Mouse (Mus musculus) thymus, postnatal 0 days (tissue): ENCODE measurements around the gene Mndal. TPM values are rescaled to one million over a fixed set of nuclear protein-coding genes. Genes with fewer than 3 reads are reported as not detected.
"Not testable (repeated sequence)": the region's sequence is repeated elsewhere in the genome, so short reads cannot be mapped to it uniquely, and the experiment has no call there.

ENCODE experiments used
- DNase-seq: peaks from one replicate; pipeline ENCODE4 v3.0.0-alpha.2; 2015; ENCODE audit warnings: low spot score
- polyA plus RNA-seq: library from polyadenylated mRNA; unstranded; fragments of >200 nt; fragmentation: Nextera tagmentation; extraction: Ambion mirVana; gene quantifications from 2 replicates; pipeline ENCODE4 v1.2.1, GENCODE M21; 2015

The Mndal gene
- polyA plus RNA-seq, result 79.6 and 80.1 TPM in 2 replicates

- DNase-seq, result not testable (repeated sequence)
Observed at GRCm38 (mm10) chr1:173941924-173942779, at the start of gene Mndal, which contains the start of gene Ifi203. Gene Mndal, minus strand, starts transcription at chr1:173942491. Gene Ifi203, minus strand, starts transcription at chr1:173942672.

DNA sequence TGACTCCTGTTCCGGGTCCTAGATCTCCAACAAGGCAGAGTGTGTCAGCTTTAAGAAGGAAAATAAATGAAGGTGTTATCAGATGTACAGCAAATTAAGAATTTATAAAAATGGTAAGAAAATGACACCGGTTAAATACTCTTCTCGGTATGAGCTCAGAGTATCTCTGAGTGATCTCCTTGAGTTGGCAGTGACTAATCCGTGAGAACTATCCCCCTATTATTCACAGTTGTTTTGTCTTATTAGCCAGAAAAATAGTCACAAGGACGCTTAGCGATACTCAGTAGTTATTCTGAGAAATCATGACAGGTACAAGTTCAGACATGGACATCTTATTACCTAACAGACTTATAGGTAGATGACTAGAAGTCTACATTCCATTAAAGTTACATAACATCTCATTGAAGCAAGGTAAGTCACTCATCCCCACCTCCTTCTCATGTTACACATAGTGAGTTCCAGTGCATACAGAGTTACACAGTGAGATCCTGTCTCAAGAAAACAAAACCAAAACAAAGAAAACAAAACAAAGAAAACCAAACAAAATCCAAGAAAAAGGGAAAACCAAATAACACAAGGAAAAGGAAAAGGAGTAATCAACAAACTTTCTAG lies 40.5 kb upstream of the Mndal start, which contains the start of gene Ifi202b:
Gene Ifi202b (minus strand): TSS at position 51 of the 612 bp plus-strand sequence.
- DNase-seq, result not testable (repeated sequence)

DNA sequence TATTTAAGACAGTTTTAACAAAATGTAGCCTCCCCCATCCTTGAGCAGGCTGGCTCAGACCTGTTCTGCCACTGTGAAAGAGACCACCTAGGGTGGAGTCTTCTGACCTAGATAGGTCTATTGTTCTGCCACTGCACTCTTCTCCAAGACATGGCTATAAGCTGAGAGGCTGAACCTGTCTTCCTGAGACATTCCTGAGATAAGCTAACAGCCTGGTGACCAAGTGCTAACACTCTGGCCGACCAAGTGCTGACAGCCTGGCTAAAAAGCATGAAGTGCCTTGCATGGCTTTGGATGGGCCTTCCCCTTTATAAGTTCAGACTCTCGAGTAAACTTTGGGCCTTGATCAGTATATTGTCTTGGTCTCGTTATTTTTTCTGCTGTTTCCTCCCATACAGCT lies 38.7 kb upstream of the Mndal start:
- DNase-seq, result not testable (repeated sequence)

DNA sequence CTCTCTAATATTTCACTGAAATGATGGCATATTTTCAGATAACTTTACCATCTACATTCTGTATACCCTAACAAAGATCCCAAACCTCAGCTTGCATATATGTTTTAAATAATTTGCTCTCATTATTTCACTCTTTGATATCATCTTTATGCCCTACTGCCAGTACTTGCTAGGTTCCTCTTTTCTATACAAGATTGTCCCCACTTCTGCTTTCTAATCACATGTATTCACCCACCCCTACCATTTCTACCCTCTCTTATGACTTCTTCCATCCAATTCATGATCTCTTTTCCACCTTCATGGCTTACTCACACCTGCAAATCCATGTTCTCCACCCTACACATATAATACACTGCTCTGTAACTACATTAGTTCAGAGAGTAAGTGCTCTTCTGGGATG lies 35.3 kb upstream of the Mndal start:
- DNase-seq, result no peak

DNA sequence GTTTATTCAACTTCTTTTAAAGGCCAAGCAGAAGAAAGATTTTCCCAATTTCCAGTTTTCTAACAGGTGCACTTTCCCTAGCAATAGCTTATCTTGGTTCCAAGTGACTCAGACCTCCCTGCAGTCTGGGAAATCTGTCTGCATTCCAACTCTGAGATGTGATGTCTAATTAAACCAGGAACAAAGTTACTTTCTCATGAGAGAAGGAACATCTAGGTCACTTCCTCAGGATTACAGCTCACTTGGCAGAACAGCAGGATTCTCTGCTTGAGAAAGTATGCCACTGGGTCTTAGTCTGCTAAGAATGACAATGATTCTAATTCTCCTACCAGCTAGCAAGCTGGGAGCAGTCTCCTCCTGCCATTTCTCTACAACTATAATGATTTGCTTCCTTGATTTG lies 30.8 kb upstream of the Mndal start:
- DNase-seq, result no peak

DNA sequence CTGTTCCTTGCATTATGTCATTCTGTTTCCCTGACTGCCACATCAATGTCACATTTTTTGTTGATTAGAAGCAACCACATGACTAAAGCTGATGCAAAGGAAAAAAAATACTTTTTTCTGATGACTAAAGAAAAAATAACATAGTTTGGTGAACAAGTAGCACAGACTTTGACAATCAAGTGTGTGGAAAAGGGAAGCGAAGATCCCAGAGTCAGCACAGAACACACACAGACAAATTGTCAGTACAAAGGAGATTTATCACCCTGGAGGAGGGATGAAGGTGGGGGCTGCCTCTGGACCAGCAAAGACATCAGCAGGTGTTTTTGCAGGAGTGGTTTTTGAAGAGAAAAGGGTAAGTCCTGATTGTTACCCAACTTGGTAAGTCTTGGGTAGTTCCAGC lies 19.2 kb upstream of the Mndal start:
- DNase-seq, result not testable (repeated sequence)

DNA sequence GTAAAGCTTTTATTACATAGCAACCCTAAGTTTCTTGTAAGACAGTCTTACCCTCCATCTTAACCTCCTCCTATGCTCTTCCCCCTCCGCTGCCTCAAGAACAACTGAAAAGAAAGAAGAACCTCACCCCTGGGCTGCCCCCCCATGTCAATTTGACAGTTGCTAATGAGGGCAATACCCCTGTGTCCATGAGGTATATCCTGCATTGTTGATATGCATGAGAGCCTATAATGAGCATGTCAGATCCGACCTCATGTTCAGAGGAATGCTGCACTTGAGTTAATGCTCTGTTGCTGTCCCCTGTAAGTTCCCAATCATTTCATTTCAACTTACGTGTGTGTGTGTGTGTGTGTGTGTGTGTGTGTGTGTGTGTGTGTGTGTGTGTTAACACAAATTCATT lies 17.7 kb upstream of the Mndal start:
- DNase-seq, result not testable (repeated sequence)

GRCm38 (mm10) chr1:173955839-173956527 lies 13.7 kb upstream of the Mndal start:
- DNase-seq, result not testable (repeated sequence)

- DNase-seq, result no peak
Observed at GRCm38 (mm10) chr1:173955071-173955796, 12.9 kb upstream of the Mndal start.

DNA sequence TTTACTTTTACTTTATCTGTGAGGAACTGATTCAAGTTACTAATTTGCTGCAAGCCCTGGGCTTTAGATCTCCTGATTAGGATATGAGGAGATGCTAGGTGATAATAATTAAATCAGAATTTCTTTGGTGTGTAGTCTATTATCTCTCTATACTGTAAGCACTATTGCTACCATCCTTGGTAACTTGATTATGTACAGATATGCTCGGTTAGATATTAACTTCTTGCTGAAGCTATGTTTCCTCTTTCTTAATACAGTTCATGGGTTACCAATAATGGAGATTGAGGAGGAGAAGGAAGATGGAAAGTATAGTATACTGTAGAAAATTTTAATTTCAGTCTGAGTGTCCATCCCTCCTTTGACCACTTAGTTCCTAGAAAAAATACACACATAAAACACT lies 11.3 kb upstream of the Mndal start:
- no peak for DNase-seq

DNA sequence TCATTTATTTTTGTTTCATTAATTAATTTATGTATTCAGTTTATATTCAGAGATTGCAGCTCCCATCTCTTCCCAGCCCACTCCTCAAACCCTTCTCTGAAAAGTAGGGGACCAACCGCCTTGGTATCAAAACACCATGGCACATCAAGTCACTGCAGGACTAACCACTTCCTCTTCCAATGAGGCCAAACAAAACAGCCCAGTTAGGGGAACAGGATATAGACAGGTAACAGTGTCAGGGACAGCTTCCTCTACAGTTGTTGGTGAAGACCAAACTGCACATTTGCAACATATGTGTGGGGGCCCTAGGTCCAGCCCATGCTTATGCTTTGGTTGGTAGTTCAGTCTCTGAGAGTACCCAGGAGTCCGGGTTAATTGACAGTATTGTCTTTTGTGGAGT lies 6.8 kb upstream of the Mndal start:
- DNase-seq, result peak; percentile 49

DNA sequence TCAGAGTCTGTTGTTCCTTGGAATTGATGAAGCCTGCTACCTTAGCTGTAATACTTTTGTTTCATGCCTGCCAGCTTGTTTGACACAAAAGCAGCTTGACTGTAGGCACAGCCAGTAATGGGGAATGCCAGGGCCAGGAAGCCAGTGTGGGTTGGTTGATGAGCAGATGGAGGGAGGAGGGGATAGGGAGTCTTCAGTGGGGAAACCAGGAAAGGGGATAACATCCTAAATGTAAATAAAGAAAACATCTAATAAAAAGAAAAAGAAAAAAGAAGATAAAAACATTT lies 432 bp upstream of the Mndal start:
- not testable (repeated sequence) for DNase-seq

- DNase-seq, result not testable (repeated sequence)
Observed at GRCm38 (mm10) chr1:173941522-173941921, 769 bp downstream of the Mndal start.

DNA sequence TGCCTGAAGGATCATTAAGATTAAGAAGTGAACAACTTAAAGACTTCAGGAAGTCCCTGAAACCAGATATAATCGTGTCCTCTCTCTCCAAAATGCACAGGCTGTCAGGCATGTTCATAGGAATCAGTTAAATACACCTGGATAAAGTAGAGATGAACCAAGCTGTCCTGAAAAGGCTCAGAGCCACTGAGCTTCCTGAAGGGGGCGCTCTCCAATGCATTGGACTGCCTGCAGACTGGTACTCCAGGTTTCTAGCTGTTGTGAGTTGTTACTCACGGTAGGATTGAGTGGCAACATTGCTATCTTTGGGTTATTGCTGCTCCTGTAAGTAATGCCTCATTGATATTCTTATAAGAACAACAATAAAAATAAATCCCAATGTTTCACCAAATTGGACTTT lies 23.0 kb downstream of the Mndal start:
- DNase-seq, result not testable (repeated sequence)

DNA sequence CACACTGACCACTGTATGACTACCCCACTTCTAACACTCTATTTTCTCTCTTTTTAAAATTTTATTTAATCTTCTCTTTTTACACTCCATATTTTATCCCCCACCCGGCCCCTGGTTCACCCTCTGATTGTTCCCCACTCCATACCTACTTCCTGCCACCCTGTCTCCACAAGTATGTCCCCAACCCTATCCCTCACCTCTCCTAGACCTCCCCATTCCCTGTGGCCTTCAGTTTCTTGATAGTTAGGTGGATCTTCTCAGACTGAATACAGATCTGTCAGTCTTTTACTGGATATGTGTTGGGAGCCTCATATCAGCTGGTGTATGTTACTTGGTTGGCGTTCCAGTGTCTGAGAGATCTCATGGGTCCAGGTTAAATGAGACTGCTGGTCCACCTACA lies 27.7 kb downstream of the Mndal start:
- no peak for DNase-seq

GRCm38 (mm10) chr1:173913256-173913791 lies 29.0 kb downstream of the Mndal start:
- not testable (repeated sequence) for DNase-seq

DNA sequence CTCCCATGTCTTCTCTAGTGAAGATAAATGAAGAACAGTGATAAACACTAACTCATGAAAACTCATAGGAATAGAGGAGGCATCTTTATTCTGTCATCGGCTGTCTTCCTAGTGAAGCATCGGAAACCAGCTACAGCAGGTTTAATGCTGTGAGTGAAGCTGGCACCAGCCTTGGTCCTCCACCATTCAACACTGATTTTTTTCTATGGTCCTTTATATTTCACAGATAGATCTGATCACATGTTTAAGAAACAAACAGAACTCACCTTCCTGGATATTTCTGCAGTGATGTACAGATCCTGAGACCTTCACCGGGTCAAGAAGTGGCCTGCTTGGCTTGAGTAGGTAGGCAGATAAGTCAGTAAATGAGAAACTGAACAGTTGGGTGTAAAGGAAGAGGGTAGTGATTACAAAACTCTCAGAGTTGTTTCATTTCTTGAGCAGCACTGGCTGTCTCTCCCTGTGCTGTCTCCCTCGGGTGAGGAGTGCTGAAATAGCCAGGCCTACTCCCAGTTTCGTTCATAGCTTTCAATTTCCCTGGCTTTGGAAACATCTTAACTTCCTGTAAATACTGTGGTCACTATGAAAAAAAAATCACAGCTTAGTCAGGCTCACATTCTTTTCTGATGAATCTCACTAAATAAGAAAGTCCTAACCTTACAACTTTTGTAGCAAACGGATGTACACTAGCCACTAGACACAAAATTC lies 29.6 kb downstream of the Mndal start, which contains the start of gene Ifi211:
Gene Ifi211 (minus strand): TSS at position 499 of the 708 bp plus-strand sequence.
- not testable (repeated sequence) for DNase-seq

- DNase-seq, result no peak
Observed at GRCm38 (mm10) chr1:173911808-173912464, 30.4 kb downstream of the Mndal start.

DNA sequence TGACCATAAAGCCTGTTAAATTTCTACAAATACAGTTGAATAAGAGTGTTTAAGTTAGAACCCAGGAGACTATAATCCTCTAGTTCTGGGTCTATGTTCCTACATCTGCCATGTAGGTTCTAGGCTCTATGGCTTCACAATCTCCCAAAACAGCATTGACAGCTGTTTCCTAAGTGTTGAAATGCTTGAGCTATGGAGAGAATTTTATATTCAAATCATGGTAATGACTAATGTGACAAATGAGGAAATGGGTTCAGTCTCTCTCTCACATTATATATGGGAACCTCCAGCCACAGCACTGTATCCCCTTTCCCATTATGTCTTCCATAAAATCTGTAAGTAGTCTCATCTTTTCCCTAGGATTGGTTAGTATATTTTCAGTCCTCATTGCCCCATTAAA lies 33.9 kb downstream of the Mndal start:
- not testable (repeated sequence) for DNase-seq

DNA sequence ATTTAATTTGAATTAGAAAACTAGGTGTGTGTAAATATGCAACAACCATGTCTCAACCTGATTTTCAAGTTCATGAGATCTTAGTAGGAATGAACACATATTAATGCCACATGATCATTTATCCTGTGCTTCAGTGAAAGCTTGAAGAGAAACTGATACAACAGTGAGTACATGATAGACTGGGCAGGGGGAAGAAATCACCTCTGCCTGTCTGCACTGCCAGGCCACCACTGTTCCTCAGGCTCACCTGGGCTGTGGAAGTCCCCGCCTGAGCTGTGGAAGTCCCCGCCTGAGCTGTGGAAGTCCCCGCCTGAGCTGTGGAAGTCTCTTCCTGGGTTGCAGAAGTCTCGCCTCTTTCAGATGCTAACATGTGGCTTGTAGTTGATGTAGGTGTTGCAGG lies 36.4 kb downstream of the Mndal start:
- not testable (repeated sequence) for DNase-seq
